Mouse (Mus musculus): ENCODE measurements around the gene Timm8a1.

- TF ChIP-seq CTCF (IDR thresholded peaks at IDR 0.05; ENCODE audit: insufficient read depth, low read depth, low read length) (no peak), POLR2A (IDR thresholded peaks at IDR 0.05; ENCODE audit: insufficient read depth, low read depth, low read length) (no peak)
Observed at GRCm38 (mm10) chrX:134550903-134551302, 9.2 kb upstream of the Timm8a1 start.
